Mouse (Mus musculus): ENCODE results near the gene Hyal5.

Hyal5 gene

GRCm38 (mm10) chr6:24857697-24858096, at the start of gene Hyal5:
Gene Hyal5, plus strand, starts transcription at chr6:24857997.
- no peak for DNase-seq (ENCODE audit: low read depth)

GRCm38 (mm10) chr6:24822070-24822469, 35.7 kb upstream of the Hyal5 start:
- no peak for DNase-seq (ENCODE audit: low read depth)

GRCm38 (mm10) chr6:24860320-24860719, 2.5 kb downstream of the Hyal5 start:
- DNase-seq (ENCODE audit: low read depth): no peak

- DNase-seq (ENCODE audit: low read depth): no peak
Observed at GRCm38 (mm10) chr6:24863649-24864048, 5.9 kb downstream of the Hyal5 start.

- peak; percentile 3 for DNase-seq (ENCODE audit: low read depth)
Observed at GRCm38 (mm10) chr6:24894146-24894873, 36.5 kb downstream of the Hyal5 start.

- DNase-seq (ENCODE audit: low read depth): no peak
Observed at GRCm38 (mm10) chr6:24894874-24895183, 37.0 kb downstream of the Hyal5 start.

- no peak for DNase-seq (ENCODE audit: low read depth)
Observed at GRCm38 (mm10) chr6:24905101-24905500, 47.3 kb downstream of the Hyal5 start.

- DNase-seq (ENCODE audit: low read depth): no peak
Observed at GRCm38 (mm10) chr6:24907824-24908223, 50.0 kb downstream of the Hyal5 start.

GRCm38 (mm10) chr6:24910016-24910727, 52.4 kb downstream of the Hyal5 start:
- no peak for DNase-seq (ENCODE audit: low read depth)

GRCm38 (mm10) chr6:24910728-24911105, 52.9 kb downstream of the Hyal5 start:
- DNase-seq (ENCODE audit: low read depth): no peak

- DNase-seq (ENCODE audit: low read depth): no peak
Observed at GRCm38 (mm10) chr6:24913591-24913990, 55.8 kb downstream of the Hyal5 start.

GRCm38 (mm10) chr6:24925076-24925785, 67.4 kb downstream of the Hyal5 start:
- no peak for DNase-seq (ENCODE audit: low read depth)

All from induced T-regulatory cell, adult 2 months (primary cell).